Mouse (Mus musculus) heart, adult 8-10 months (tissue): ENCODE measurements around the gene Rps7. TPM values are rescaled to one million over a fixed set of nuclear protein-coding genes. Genes with fewer than 3 reads are reported as not detected.

Source experiments
- DNase-seq: peaks from one replicate; pipeline ENCODE4 v3.0.0; 2022; ENCODE audit warnings: low spot score
- microRNA-seq: library from miRNA; unstranded; fragments of <30 nt; microRNA quantifications from one replicate; pipeline ENCODE4 v1.2.0, GENCODE M21; 2022
- total RNA-seq, 4 experiments: library from RNA; stranded (reverse); gene quantifications; 2 replicates each; pipeline ENCODE4 v1.2.4; 2022

The Rps7 gene
- total RNA-seq, 4 experiments from 2014 or later: 211 to 303 (median 290) TPM

GRCm38 (mm10) chr12:28617297-28617696, 18.5 kb downstream of the Rps7 start:
- no peak for DNase-seq

- DNase-seq: no peak
Measured at GRCm38 (mm10) chr12:28614401-28614800, 21.4 kb downstream of the Rps7 start.

- no peak for DNase-seq
Measured at GRCm38 (mm10) chr12:28612391-28612790, 23.4 kb downstream of the Rps7 start.

- DNase-seq: no peak
Measured at GRCm38 (mm10) chr12:28607546-28608305, 28.0 kb downstream of the Rps7 start.

- no peak for DNase-seq
Measured at GRCm38 (mm10) chr12:28603494-28603893, 32.3 kb downstream of the Rps7 start.

- peak; percentile 40 for DNase-seq
Measured at GRCm38 (mm10) chr12:28602259-28602658, 33.5 kb downstream of the Rps7 start.

- no peak for DNase-seq
Measured at GRCm38 (mm10) chr12:28598526-28598991, 37.2 kb downstream of the Rps7 start.

- no peak for DNase-seq
Measured at GRCm38 (mm10) chr12:28598110-28598509, 37.6 kb downstream of the Rps7 start.

- DNase-seq: no peak
Measured at GRCm38 (mm10) chr12:28597699-28598098, 38.1 kb downstream of the Rps7 start.

GRCm38 (mm10) chr12:28596851-28597250, 38.9 kb downstream of the Rps7 start:
- no peak for DNase-seq

- DNase-seq: no peak
Measured at GRCm38 (mm10) chr12:28590428-28590827, 45.3 kb downstream of the Rps7 start.

- DNase-seq: peak; percentile 81
Measured at GRCm38 (mm10) chr12:28589090-28589868, 46.5 kb downstream of the Rps7 start.

- DNase-seq: no peak
Measured at GRCm38 (mm10) chr12:28587949-28588348, 47.8 kb downstream of the Rps7 start.

GRCm38 (mm10) chr12:28584036-28584435, 51.7 kb downstream of the Rps7 start:
- no peak for DNase-seq

- DNase-seq: no peak
Measured at GRCm38 (mm10) chr12:28582423-28582822, 53.3 kb downstream of the Rps7 start, which contains the start of gene Allc. TSS of gene Allc (minus strand) at chr12:28582523.

Small RNA genes within 50 kb of the gene (microRNA-seq; reads per million reads assigned to microRNA genes)
- not detected for gene Mir6937

Other genes starting within 250 kb of the Rps7 start
- not detected for gene Dcdc2c, start 83.6 kb downstream of the Rps7 start, total RNA-seq
- not detected for gene Allc, start 53.4 kb downstream of the Rps7 start, total RNA-seq
- 10 to 100 TPM; 11.8 to 18.1 (median 14.3) TPM for gene Colec11, start 12.6 kb downstream of the Rps7 start, total RNA-seq
- 1 to 10 TPM; 6.7 to 9.4 (median 8.2) TPM for gene Rnaseh1, start 13.6 kb upstream of the Rps7 start, total RNA-seq
- 10 to 100 TPM; 58.0 to 62.6 (median 61.6) TPM for gene Adi1, start 39.3 kb upstream of the Rps7 start, total RNA-seq
- gene Trappc12, start 114.5 kb upstream of the Rps7 start, total RNA-seq: 10 to 100 TPM; 20.8 to 26.5 (median 23.6) TPM
- gene Eipr1, start 115.8 kb upstream of the Rps7 start, total RNA-seq: 1 to 10 TPM; 8.9 to 9.6 (median 9.0) TPM